Mouse (Mus musculus): ENCODE measurements around the gene Pgm5. TPM values are rescaled to one million over a fixed set of nuclear protein-coding genes. Genes with fewer than 3 reads are reported as not detected.
A peak's percentile ranks its signal among the peaks of the same experiment; 100 is the strongest.
"Not testable (repeated sequence)": the region's sequence is repeated elsewhere in the genome, so short reads cannot be mapped to it uniquely, and the experiment has no call there.

The Pgm5 gene
- polyA plus RNA-seq, 1 experiment from 2014 or later = 1.6 TPM

DNA sequence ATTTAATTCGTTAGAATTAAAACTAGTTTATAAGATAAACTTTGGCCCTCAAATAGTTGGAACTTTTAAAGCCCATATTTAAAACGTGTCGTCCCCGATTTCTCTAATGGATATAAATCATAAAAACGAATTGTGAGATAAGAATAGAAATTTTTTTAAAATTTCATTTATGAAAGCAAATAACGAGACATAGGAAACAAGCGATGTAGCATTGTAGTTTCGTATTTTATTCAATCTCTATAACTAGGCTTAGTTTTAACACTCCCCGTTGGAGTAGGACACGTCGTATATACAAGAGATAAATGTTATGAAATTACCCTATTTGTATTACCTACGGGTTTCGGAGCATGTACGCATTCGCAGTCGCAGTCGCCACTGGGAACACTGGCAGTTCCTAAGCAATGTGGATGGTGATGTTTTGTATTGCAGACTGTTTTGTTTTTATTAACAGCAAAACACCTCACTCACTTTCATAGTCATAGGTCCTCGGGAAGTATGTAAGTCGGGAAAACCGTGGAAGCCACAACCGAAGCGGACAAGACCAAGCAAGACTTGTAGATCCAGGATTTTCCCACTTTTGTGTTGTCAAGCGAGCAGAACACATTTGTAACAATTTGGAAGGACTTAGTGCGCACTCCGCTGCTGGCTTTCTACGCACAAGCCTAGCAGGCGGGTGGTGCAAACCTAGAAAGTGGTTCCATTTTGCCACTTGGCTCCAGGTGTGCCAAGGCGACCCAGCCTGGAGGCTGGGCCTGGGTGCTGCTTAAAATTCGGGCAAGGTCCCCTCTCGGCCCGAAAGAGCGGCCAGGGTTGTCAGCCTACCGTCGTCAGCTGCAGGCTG, 37.3 kb upstream of the Pgm5 start:
- peaks cover 83% of the 10 kb centered on the region for H3K27me3 ChIP-seq (ENCODE audit: insufficient read depth, low read length)
- peaks cover 25% of the 10 kb centered on the region for H3K4me1 ChIP-seq (ENCODE audit: insufficient read depth, low read length)
- no peak overlapping the region for H3K9ac ChIP-seq (replicated peaks; ENCODE audit: low read length)
- 4% methylated on average over 34 of the region's 34 CpGs for WGBS
- H3K4me3 ChIP-seq (ENCODE audit: low read length) = peak overlapping the region; percentile 44
- H3K27ac ChIP-seq (ENCODE audit: low read length) = no peak overlapping the region
- H3K4me2 ChIP-seq (replicated peaks; ENCODE audit: low read depth, low read length) = no peak overlapping the region
- H3K36me3 ChIP-seq (ENCODE audit: insufficient read depth, low read length) = no peaks in the 10 kb centered on the region
- H3K9me3 ChIP-seq (ENCODE audit: low read length) = no peaks in the 10 kb centered on the region
- no peak for ATAC-seq (ENCODE audit: low FRiP score, low TSS enrichment)

DNA sequence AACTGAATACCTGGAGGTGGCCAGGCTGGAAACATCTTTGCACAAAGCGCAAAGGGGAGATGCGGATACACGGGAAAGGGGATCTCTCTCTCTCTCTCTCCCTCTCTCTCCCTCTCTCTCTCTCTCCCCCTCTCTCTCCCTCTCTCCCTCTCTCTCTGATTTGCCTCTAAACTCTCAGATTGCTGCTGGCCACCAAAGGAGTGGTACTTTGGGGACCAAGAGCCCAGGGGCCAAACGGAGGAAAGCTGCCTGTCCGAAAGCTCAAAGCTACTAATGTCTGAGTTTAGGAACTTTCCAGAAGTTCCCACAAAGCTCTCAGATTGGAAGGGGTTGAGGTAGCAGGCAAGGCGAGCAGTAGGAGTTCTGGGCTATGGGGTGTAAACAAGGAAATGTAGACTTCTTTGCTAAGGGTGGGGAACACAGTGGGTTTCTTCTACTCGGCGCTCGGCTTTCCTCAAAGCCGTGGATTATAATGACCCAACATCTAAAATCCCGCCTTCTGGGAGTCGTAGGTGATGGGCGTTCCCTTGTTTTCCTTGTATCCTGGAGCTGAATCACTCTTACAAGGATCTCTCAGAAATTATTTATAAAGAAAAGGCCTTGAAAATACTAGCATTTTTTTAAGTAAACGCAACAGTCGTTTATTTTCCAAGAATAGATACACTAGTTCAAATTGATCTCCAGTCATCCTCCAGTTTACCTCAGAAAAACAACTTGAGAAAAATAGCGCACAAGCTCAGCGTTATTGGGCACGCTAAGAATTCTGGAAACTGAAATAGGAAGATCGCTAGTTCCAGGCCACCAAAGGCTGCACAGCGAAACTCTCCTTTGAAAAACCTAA, 36.5 kb upstream of the Pgm5 start:
- H3K4me3 ChIP-seq (ENCODE audit: low read length) = peak overlapping the region; percentile 24; the same call in 1 of the 2 replicates
- 2% methylated on average over 20 of the region's 20 CpGs for WGBS
- H3K4me1 ChIP-seq (ENCODE audit: insufficient read depth, low read length) = peaks cover 25% of the 10 kb centered on the region
- H3K36me3 ChIP-seq (ENCODE audit: insufficient read depth, low read length) = no peaks in the 10 kb centered on the region
- H3K27me3 ChIP-seq (ENCODE audit: insufficient read depth, low read length) = peaks cover 82% of the 10 kb centered on the region
- H3K9me3 ChIP-seq (ENCODE audit: low read length) = no peaks in the 10 kb centered on the region
- no peak for ATAC-seq (ENCODE audit: low FRiP score, low TSS enrichment)
- no peak overlapping the region for H3K27ac ChIP-seq (ENCODE audit: low read length)
- no peak overlapping the region for H3K9ac ChIP-seq (replicated peaks; ENCODE audit: low read length)
- peak overlapping the region; percentile 39; the same call in 1 of the 2 replicates for H3K4me2 ChIP-seq (replicated peaks; ENCODE audit: low read depth, low read length)

DNA sequence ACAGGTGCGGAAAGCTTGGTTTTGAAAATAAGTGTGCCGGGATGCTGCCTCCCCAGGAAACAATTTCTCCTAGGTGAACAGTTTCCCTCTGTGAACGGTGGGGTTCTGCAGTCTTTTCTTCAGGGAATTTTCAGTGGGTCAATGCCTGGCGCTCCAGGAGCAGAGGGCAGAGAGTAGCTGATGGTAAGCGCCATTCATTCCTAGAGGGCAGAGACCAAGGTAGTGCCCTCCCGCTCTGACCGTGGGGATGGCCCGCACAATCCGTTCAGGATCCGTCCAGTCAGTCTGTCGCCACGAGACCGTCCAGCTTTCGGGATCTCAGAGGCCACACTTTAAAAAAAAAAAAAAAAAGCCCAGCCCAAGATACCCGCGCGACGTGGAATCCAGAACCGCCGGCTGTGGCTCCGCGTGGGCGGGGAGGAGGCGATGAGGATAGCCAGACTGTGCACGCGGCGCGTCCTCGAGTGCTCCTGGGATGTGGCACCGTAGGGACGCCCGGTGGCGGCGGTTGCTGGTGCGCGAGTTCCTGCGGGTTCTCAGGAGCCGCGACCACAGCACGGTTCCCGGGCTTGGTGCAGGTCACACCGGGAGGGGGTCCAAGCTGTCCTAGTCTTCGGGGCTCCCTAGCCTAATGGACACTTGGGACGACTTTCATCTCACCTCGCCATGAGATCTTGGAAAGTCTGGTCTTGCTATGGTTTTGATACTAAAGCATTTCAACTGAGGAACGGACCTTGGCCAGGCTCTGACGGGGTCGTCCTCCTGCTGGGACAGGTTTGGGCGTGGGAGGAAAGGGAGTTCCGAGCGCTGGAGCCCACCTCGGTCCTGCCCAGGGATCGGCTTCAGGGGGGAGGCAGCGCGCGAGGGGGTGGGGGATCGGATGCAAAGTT, 35.6 kb upstream of the Pgm5 start:
- peaks cover 25% of the 10 kb centered on the region for H3K4me1 ChIP-seq (ENCODE audit: insufficient read depth, low read length)
- H3K4me3 ChIP-seq (ENCODE audit: low read length) = peak overlapping the region; percentile 24
- no peaks in the 10 kb centered on the region for H3K36me3 ChIP-seq (ENCODE audit: insufficient read depth, low read length)
- under 1% methylated on average over 56 of the region's 57 CpGs for WGBS
- H3K4me2 ChIP-seq (replicated peaks; ENCODE audit: low read depth, low read length) = peak overlapping the region; percentile 39
- no peaks in the 10 kb centered on the region for H3K9me3 ChIP-seq (ENCODE audit: low read length)
- H3K9ac ChIP-seq (replicated peaks; ENCODE audit: low read length) = no peak overlapping the region
- no peak overlapping the region for H3K27ac ChIP-seq (ENCODE audit: low read length)
- ATAC-seq (ENCODE audit: low FRiP score, low TSS enrichment) = no peak
- peaks cover 75% of the 10 kb centered on the region for H3K27me3 ChIP-seq (ENCODE audit: insufficient read depth, low read length)

DNA sequence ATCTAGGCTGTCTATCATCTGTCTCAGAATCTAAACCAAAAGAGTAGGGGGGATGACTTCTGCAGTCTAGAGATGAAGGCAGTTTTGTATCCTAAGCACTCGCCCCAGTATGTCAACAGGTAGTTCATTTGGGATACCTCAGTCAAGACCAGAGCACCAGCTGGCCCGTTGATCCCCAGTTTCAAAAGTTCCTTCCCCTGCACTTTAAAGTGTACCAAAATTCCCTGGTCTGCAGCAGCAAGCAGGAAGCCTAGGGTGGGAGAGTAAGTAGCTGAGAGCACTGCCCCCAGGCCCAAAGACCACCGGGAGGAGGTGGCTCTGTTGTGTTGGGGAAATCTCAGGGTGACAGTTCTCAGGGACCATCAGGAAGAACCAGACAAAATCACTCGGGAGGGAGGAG, 34.9 kb upstream of the Pgm5 start:
- no peak for ATAC-seq (ENCODE audit: low FRiP score, low TSS enrichment)
- H3K9me3 ChIP-seq (ENCODE audit: low read length) = no peaks in the 10 kb centered on the region
- WGBS = 16% methylated on average over 4 of the region's 4 CpGs

DNA sequence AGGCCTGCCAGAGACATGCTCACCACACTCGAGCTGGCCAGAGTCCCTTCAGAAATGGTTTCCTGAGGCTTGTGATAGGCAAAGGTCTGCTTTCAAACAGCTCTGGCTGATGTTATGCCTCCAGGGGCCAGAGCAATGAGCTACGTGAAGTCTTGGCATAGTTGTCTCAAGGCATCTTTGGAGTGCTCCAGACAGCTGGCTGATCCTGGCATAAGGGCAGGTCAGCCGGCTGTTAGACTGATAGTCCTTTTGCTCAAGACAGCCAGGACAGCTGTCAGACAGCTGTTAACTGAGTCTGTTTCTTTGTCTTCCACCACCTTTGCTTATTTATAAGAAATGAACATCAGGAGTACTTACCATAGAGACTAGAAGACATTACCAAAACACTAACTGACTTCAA, 25.2 kb upstream of the Pgm5 start:
- no peak overlapping the region for H3K4me3 ChIP-seq (ENCODE audit: low read length)
- H3K9me3 ChIP-seq (ENCODE audit: low read length) = no peaks in the 10 kb centered on the region
- no peaks in the 10 kb centered on the region; the same call in 1 of the 2 replicates for H3K27me3 ChIP-seq (ENCODE audit: insufficient read depth, low read length)
- H3K27ac ChIP-seq (ENCODE audit: low read length) = no peak overlapping the region
- no peak for ATAC-seq (ENCODE audit: low FRiP score, low TSS enrichment)
- H3K4me2 ChIP-seq (replicated peaks; ENCODE audit: low read depth, low read length) = no peak overlapping the region
- no peak overlapping the region for H3K9ac ChIP-seq (replicated peaks; ENCODE audit: low read length)
- no peaks in the 10 kb centered on the region for H3K4me1 ChIP-seq (ENCODE audit: insufficient read depth, low read length)
- 70% methylated on average over 3 of the region's 3 CpGs for WGBS
- H3K36me3 ChIP-seq (ENCODE audit: insufficient read depth, low read length) = no peaks in the 10 kb centered on the region

More for the DNA sequence above, 34.9 kb upstream of the Pgm5 start:
- H3K36me3 ChIP-seq (ENCODE audit: insufficient read depth, low read length) = no peaks in the 10 kb centered on the region
- peaks cover 25% of the 10 kb centered on the region for H3K4me1 ChIP-seq (ENCODE audit: insufficient read depth, low read length)
- no peak overlapping the region for H3K9ac ChIP-seq (replicated peaks; ENCODE audit: low read length)
- no peak overlapping the region for H3K4me3 ChIP-seq (ENCODE audit: low read length)
- peaks cover 68% of the 10 kb centered on the region for H3K27me3 ChIP-seq (ENCODE audit: insufficient read depth, low read length)
- H3K4me2 ChIP-seq (replicated peaks; ENCODE audit: low read depth, low read length) = no peak overlapping the region
- H3K27ac ChIP-seq (ENCODE audit: low read length) = no peak overlapping the region

DNA sequence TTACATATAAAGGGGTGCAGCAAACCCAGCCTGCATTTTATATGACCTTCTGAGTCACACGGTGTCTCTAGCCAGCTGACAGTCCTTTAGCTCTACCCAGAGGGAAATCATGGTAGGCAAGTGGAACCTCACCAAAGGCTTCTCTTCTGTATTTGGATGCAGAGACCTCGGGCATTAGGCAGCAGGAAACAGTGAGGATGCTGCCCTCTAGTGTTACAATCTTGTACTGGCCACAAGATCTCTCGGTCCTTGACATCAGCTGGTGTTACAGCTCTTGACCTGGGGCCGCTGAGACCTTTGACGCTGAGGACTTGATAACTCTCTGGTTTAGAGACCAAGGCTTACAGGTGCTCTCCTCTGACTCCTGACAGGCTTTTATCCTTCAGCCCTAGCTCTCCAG, 23.8 kb upstream of the Pgm5 start:
- Histone ChIP-seq H3K4me3 (ENCODE audit: low read length) (no peak overlapping the region), H3K4me1 (ENCODE audit: insufficient read depth, low read length) (no peaks in the 10 kb centered on the region), H3K27ac (ENCODE audit: low read length) (no peak overlapping the region), H3K9ac (replicated peaks; ENCODE audit: low read length) (no peak overlapping the region), H3K4me2 (replicated peaks; ENCODE audit: low read depth, low read length) (no peak overlapping the region), H3K27me3 (ENCODE audit: insufficient read depth, low read length) (no peaks in the 10 kb centered on the region; the same call in 1 of the 2 replicates), H3K9me3 (ENCODE audit: low read length) (no peaks in the 10 kb centered on the region), H3K36me3 (ENCODE audit: insufficient read depth, low read length) (no peaks in the 10 kb centered on the region)
- WGBS = 8% methylated on average over 5 of the region's 5 CpGs
- ATAC-seq (ENCODE audit: low FRiP score, low TSS enrichment) = peak; percentile 37; the same call in 1 of the 2 replicates

DNA sequence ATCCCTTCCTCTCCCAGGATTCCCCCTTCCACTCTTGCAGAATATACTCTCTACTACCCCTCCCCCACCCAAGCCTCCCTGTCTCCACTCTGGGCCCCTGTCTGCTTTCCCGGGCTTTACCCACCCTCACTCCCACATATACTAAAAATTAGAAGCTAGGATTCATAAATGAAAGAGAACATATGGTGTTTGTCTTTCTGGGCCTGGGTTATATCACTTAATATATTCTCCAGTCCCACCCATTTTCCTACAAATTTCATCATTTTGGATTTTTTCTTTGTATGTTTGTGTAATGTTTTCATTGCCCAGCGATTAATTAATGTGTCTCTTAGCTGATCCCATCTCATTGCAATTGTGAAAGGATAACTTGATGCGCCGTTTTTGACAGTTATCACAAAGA, 19.6 kb upstream of the Pgm5 start:
- H3K4me2 ChIP-seq (replicated peaks; ENCODE audit: low read depth, low read length) = no peak overlapping the region
- no peaks in the 10 kb centered on the region for H3K27me3 ChIP-seq (ENCODE audit: insufficient read depth, low read length)
- H3K9ac ChIP-seq (replicated peaks; ENCODE audit: low read length) = no peak overlapping the region
- 57% methylated on average over 4 of the region's 4 CpGs for WGBS
- ATAC-seq (ENCODE audit: low FRiP score, low TSS enrichment) = no peak
- H3K4me3 ChIP-seq (ENCODE audit: low read length) = no peak overlapping the region
- no peak overlapping the region for H3K27ac ChIP-seq (ENCODE audit: low read length)
- no peaks in the 10 kb centered on the region for H3K36me3 ChIP-seq (ENCODE audit: insufficient read depth, low read length)
- no peaks in the 10 kb centered on the region for H3K9me3 ChIP-seq (ENCODE audit: low read length)
- no peaks in the 10 kb centered on the region for H3K4me1 ChIP-seq (ENCODE audit: insufficient read depth, low read length)

DNA sequence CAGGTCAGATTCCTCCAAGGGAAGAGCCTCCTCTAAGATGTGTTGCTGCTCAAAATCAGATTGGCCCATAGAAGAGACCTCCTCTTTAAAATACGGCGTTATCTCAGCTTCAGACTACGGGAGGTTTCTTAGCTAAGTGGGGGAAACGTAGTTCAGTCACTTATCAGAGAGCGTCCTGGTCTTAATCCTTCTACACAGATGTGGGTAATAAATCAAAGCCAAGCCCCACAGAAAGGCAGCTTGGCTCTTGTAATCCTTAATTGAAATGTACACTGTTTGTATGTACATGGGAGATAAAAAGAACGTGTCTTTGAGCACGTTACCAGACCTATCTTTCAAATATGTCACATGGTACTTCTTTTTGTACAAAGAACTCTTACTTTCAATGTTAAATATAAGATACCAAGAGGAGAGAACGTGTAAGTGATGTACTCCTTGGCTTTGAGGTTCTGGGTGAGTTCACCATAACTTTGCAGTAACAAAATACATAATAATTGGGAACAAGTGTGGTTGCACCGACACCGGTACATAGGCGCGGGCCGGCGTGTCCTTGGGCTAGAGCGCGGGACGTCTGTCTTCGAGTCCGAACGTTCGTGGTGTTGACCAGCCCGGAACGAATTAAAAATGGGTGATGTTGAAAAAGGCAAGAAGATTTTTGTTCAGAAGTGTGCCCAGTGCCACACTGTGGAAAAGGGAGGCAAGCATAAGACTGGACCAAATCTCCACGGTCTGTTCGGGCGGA, 13.6 kb upstream of the Pgm5 start, which contains the start of gene Gm10053:
Gene Gm10053, plus strand, starts transcription at position 558 of the 742 bp plus-strand sequence.
- ATAC-seq (ENCODE audit: low FRiP score, low TSS enrichment); H3K27me3 ChIP-seq (ENCODE audit: insufficient read depth, low read length); H3K27ac ChIP-seq (ENCODE audit: low read length); H3K4me2 ChIP-seq (replicated peaks; ENCODE audit: low read depth, low read length); H3K4me1 ChIP-seq (ENCODE audit: insufficient read depth, low read length); H3K4me3 ChIP-seq (ENCODE audit: low read length); H3K9me3 ChIP-seq (ENCODE audit: low read length); H3K9ac ChIP-seq (replicated peaks; ENCODE audit: low read length); H3K36me3 ChIP-seq (ENCODE audit: insufficient read depth, low read length): not testable (repeated sequence)
- WGBS = 70% methylated on average over 23 of the region's 26 CpGs

DNA sequence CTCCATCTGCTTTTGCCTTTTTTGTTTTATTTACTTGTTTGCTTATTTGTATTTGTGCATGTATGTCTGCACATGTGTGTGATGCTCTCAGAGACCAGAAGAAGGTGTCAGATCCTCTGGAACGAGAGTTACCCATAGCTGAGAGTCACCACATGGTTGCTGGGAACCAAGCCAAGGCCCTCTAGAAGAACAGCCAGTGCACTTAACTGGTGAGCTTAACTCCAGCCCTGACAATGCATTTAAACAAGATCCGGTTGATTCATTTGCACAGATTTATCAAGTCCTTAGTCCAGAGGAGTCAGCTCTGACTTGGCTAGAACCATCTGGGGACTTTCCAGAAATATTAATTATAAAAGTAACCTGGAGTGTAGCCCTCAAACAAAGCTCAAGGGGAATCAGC, 12.2 kb upstream of the Pgm5 start:
- no peak overlapping the region for H3K9ac ChIP-seq (replicated peaks; ENCODE audit: low read length)
- no peaks in the 10 kb centered on the region; the same call in none of the 2 replicates for H3K27me3 ChIP-seq (ENCODE audit: insufficient read depth, low read length)
- H3K4me2 ChIP-seq (replicated peaks; ENCODE audit: low read depth, low read length) = no peak overlapping the region
- H3K9me3 ChIP-seq (ENCODE audit: low read length) = no peaks in the 10 kb centered on the region
- no peak for ATAC-seq (ENCODE audit: low FRiP score, low TSS enrichment)
- no peak overlapping the region for H3K27ac ChIP-seq (ENCODE audit: low read length)
- WGBS = 49% methylated on average over 2 of the region's 2 CpGs
- peaks cover 3% of the 10 kb centered on the region; the same call in 1 of the 2 replicates for H3K4me1 ChIP-seq (ENCODE audit: insufficient read depth, low read length)
- H3K4me3 ChIP-seq (ENCODE audit: low read length) = no peak overlapping the region
- H3K36me3 ChIP-seq (ENCODE audit: insufficient read depth, low read length) = no peaks in the 10 kb centered on the region
